Mouse (Mus musculus) Muller cell, postnatal 12 days (primary cell): Measurements from ENCODE around the gene Il1f10.

Source experiments
- DNase-seq: peaks from one replicate; pipeline ENCODE4 v3.0.0-alpha.2; 2015; ENCODE audit errors: inconsistent ontology term

Il1f10 gene

GRCm38 (mm10) chr2:24290896-24291295 lies at the start of gene Il1f10:
Gene Il1f10 (plus strand): TSS chr2:24291196.
- no peak for DNase-seq

DNA sequence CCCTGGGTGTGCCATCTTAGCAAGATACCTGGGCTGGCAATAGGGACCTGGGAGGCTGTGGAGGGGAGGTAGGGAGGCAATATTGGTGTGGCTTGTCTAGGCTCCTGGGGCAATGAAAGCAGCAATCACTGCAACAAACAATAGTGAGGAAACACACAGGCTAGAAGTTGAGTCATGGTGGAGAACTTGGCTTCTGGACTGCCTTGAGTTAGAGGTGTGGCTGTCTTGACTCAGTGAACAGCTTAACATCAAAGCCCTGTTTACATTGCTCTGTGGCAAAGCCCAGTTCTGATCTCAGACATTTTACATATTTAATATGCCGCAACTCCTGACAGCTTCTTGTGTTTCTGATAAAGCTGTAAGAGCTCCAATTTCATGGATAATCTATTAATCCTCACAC lies 23.5 kb upstream of the Il1f10 start:
- DNase-seq = no peak

DNA sequence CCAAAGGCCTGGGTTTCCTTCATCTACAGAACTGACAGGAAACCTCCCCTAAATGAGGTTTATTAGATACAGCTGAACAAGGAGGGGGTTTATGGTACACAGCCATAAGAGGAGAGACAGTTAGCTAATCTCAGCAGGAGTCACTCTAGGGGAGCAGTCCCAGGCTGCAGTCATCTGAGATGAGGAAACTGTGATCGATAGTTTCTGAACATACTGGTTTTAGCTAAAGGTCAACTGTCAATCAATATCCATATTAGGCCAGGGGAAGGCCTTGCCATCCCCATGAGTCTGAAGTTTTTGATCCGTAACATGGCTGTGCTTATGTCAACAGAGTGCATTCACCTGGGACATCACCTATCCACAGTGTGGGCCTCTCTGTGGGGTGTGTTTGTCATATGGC lies 17.4 kb upstream of the Il1f10 start:
- DNase-seq = no peak

GRCm38 (mm10) chr2:24275146-24275545 lies 15.8 kb upstream of the Il1f10 start:
- no peak for DNase-seq

GRCm38 (mm10) chr2:24276654-24277053 lies 14.3 kb upstream of the Il1f10 start, which contains the start of gene Il1f5:
Gene Il1f5 (plus strand): TSS chr2:24276954.
- no peak for DNase-seq

DNA sequence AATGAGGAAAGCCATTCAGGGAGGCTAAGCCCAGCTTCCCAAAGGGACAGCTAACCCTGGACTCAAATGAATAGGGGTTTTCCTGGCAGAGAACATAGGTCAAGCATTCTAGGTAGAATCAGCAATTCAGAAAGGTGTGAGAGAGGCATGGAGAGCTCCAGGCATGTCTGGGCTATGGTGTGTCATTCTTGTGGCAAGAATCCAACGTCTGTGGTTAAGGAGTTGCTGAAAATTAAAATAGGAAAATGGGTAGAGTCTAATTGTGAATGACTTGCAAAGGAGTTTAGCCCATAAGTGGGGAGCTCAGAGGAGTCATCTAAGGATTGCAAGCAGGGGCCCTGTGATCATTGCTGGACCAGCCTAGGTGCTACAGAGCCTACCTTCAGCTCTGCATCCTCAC lies 3.6 kb downstream of the Il1f10 start:
- DNase-seq = peak; percentile 62

DNA sequence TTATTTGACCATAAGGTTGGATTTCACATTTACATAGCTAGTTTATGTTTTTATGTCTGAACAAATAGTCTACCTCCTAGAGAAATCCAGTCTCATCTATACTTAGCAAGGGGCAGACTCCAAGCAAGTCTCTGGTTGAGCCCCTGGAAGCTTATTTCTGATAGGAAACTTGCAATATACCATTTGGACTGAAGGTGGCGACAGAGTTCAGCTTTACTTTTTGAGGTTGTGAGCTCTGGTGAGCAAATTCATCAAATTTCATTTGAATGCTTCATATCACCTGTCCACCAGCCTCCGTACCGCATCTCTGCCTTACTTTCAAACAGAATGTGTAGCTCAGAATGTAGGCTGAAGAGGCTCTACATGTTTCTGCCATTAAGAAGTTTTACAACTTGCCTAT lies 5.8 kb downstream of the Il1f10 start:
- peak; percentile 46 for DNase-seq

GRCm38 (mm10) chr2:24311302-24312001 lies 20.5 kb downstream of the Il1f10 start:
- no peak for DNase-seq

DNA sequence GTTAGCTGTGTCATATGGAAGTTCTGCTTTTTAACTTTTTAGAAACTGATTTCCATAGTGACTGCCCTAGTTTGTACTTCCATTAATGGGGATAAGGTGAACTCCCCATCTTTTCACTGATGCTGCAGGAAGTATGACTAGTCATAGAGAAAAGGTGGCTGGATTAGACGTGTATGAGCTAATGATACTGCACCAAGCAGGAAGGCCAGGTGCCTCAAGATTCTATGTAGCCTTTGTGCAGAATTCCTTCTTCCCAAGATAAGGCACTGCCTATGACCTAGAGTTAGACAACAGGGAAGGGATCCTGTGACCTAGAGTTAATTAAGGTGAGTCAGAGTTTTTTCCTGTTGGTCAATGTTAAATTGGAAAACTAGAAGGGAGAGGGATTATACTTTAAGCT lies 25.9 kb downstream of the Il1f10 start:
- DNase-seq = no peak

DNA sequence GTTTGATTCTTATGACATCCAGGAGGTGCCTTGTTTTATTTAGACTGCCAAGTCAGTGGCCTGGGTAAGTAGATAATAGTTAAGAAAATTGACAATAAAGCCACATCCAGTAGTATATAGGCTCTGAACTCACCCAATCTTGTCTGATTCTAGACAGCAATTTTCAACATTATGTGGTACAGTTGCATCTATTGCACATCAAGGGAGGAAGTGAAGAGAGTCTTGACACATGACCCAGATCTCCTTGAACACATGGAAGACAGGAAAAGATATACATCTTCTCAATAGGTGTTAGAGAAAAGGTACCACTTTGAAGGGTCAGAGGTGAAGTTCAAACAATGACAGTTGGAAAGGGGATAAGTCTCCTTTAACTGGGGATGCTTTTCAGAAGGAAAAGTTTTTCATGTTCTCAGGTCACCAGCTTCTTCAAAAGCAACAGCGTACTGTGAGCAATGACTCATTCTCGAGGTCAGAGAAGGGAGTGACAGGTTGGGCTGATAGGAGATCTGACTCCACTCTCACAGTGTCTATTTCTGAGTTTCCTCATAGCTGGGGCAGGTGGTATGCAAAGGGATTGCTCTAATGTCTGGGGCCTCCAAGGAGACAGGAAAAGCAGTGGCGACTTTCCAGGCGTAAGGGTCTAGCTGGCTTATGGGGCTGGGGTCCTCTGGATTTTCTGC lies 27.1 kb downstream of the Il1f10 start:
- DNase-seq = no peak

DNA sequence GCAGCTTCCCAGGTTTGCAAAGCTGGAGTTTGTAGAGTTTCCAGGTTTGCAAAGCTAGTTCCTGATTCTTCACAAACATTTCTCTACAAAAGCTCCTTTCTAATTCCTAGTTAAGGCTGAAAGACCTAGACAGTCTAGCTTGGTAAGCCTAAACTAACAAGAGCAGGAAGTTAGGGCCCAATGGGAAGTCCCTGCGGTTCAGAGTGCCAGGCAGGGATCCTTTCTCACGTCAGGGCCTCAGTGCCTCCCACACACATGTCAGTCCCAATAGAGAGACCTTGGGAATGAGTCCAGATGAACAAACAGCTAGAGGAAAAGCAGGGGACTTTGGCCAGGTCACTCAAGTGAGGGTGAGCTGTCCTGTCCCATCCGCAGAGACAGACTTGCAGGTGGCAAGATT lies 44.3 kb downstream of the Il1f10 start:
- peak; percentile 13 for DNase-seq

GRCm38 (mm10) chr2:24336545-24336944 lies 45.5 kb downstream of the Il1f10 start, which contains the start of gene Il1rn:
Gene Il1rn (plus strand): TSS chr2:24336853.
- DNase-seq = peak; percentile 13

- peak; percentile 12 for DNase-seq
These were observed 50.4 kb downstream of the Il1f10 start for GRCm38 (mm10) chr2:24341395-24341885.
